Mouse (Mus musculus): Measurements from ENCODE around the gene Trak1.

DNA sequence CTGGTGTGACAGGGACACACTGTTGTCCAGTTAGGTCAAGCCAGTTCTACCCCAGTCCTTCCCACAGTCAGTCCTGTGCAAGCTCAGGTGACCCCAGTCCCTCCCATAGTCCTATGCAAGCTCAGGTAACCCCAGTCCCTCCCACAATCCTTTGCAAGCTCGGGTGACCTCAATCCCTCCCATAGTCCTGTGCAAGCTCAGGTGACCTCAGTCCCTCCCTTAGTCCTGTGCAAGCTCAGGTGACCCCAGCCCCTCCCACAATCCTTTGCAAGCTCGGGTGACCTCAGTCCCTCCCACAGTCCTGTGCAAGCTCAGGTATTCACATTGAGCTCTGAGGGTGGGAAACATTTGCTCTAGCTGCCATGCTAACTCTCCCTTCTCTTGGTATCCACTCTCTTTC lies 162.6 kb downstream of the Trak1 start:
- TF ChIP-seq CTCF (IDR thresholded peaks at IDR 0.05; ENCODE audit: low read depth, low read length) = no peak
- TF ChIP-seq POLR2A (IDR thresholded peaks at IDR 0.05; ENCODE audit: extremely low read depth, insufficient read depth, low read length) = no peak
